Mouse (Mus musculus): Measurements from ENCODE around the gene Gapvd1. TPM values are rescaled to one million over a fixed set of nuclear protein-coding genes. Genes with fewer than 3 reads are reported as not detected.
"Not testable (repeated sequence)": the region's sequence is repeated elsewhere in the genome, so short reads cannot be mapped to it uniquely, and the experiment has no call there.

Gene Gapvd1
- polyA plus RNA-seq, 1 experiment from 2014 or later, result 62.7 TPM

- ATAC-seq (replicated peaks; ENCODE audit: extremely low read depth, insufficient read depth, low FRiP score), result no peak
- WGBS, result 88% methylated on average over 7 of the region's 7 CpGs
- H3K36me3 ChIP-seq (ENCODE audit: control insufficient read depth, insufficient read depth), result peaks cover 16% of the 10 kb centered on the region
- peaks cover 14% of the 10 kb centered on the region for H3K4me1 ChIP-seq (ENCODE audit: control insufficient read depth, insufficient read depth, low read length)
- no peaks in the 10 kb centered on the region for H3K27me3 ChIP-seq (ENCODE audit: control insufficient read depth, insufficient read depth, low read length)
- H3K9ac ChIP-seq (ENCODE audit: low read length), result no peak overlapping the region
- no peak overlapping the region for H3K4me3 ChIP-seq (ENCODE audit: low read length)
- H3K27ac ChIP-seq (ENCODE audit: low read length), result no peak overlapping the region
- H3K9me3 ChIP-seq (replicated peaks; ENCODE audit: control insufficient read depth, low read length), result no peaks in the 10 kb centered on the region
- H3K4me2 ChIP-seq (ENCODE audit: low read depth, low read length), result no peak overlapping the region
Measured at GRCm38 (mm10) chr2:34795426-34795825, 40.4 kb upstream of the Gapvd1 start.

- Histone ChIP-seq H3K4me1 (ENCODE audit: control insufficient read depth, insufficient read depth, low read length) (peaks cover 10% of the 10 kb centered on the region), H3K4me2 (ENCODE audit: low read depth, low read length) (no peak overlapping the region), H3K9ac (ENCODE audit: low read length) (no peak overlapping the region), H3K9me3 (replicated peaks; ENCODE audit: control insufficient read depth, low read length) (no peaks in the 10 kb centered on the region), H3K36me3 (ENCODE audit: control insufficient read depth, insufficient read depth) (peaks cover 16% of the 10 kb centered on the region), H3K4me3 (ENCODE audit: low read length) (no peak overlapping the region), H3K27me3 (ENCODE audit: control insufficient read depth, insufficient read depth, low read length) (no peaks in the 10 kb centered on the region), H3K27ac (ENCODE audit: low read length) (no peak overlapping the region)
- WGBS, result 97% methylated on average over 2 of the region's 2 CpGs
- no peak for ATAC-seq (replicated peaks; ENCODE audit: extremely low read depth, insufficient read depth, low FRiP score)
Measured at GRCm38 (mm10) chr2:34794511-34794910, 39.5 kb upstream of the Gapvd1 start.

- H3K27me3 ChIP-seq (ENCODE audit: control insufficient read depth, insufficient read depth, low read length); H3K27ac ChIP-seq (ENCODE audit: low read length); ATAC-seq (replicated peaks; ENCODE audit: extremely low read depth, insufficient read depth, low FRiP score); H3K9me3 ChIP-seq (replicated peaks; ENCODE audit: control insufficient read depth, low read length); H3K9ac ChIP-seq (ENCODE audit: low read length); H3K4me3 ChIP-seq (ENCODE audit: low read length); H3K4me2 ChIP-seq (ENCODE audit: low read depth, low read length); H3K4me1 ChIP-seq (ENCODE audit: control insufficient read depth, insufficient read depth, low read length): not testable (repeated sequence)
- WGBS, result 90% methylated on average over 2 of the region's 2 CpGs
- H3K36me3 ChIP-seq (ENCODE audit: control insufficient read depth, insufficient read depth), result peaks cover 16% of the 10 kb centered on the region
Measured at GRCm38 (mm10) chr2:34792543-34792942, 37.5 kb upstream of the Gapvd1 start.

DNA sequence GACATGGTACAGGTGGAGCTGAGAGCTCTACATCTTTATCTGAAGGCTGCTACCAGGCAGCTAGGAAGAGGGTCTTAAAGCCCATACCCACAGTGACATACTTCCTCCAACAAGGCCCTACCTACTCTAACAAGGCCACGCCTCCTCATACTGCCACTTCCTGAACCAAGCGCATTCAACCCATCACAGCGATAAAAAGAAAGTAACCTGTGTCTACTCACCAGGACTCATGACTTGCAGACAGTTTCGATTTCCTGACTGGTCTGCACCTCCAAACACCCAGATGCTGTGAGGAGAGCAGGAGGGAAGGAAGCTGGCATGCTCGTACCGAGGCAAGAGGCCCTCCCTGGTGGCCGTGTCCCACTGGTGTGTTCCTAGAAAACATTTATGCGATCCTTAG is 35.2 kb upstream of the Gapvd1 start:
- Histone ChIP-seq H3K36me3 (ENCODE audit: control insufficient read depth, insufficient read depth) (peaks cover 17% of the 10 kb centered on the region), H3K4me2 (ENCODE audit: low read depth, low read length) (no peak overlapping the region), H3K9me3 (replicated peaks; ENCODE audit: control insufficient read depth, low read length) (no peaks in the 10 kb centered on the region), H3K27me3 (ENCODE audit: control insufficient read depth, insufficient read depth, low read length) (no peaks in the 10 kb centered on the region), H3K4me3 (ENCODE audit: low read length) (no peak overlapping the region), H3K9ac (ENCODE audit: low read length) (no peak overlapping the region), H3K4me1 (ENCODE audit: control insufficient read depth, insufficient read depth, low read length) (0 out of 2 replicates have a peak, but pooled peaks cover 3% of the 10 kb centered on the region), H3K27ac (ENCODE audit: low read length) (no peak overlapping the region)
- no peak for ATAC-seq (replicated peaks; ENCODE audit: extremely low read depth, insufficient read depth, low FRiP score)
- WGBS, result 89% methylated on average over 8 of the region's 8 CpGs

DNA sequence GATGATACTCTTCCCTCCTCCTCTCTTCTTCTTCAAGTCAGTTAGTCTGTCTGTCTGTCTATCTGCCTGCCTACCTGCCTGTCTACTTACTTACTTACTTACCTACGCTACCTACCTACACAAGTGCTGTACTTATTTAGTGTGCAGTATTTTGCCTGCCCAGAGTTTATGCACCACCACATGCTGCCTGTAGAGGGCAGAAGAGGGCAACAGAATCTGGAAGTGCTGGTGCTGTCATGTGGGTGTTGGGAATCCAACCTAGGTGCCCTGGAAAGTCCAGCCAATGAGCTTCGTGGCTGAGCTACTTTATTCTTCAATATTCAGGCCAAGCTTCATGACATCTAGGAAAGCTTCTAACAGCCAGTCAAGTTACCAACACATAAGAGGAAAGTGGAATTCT is 29.1 kb upstream of the Gapvd1 start:
- H3K27ac ChIP-seq (ENCODE audit: low read length), result no peak overlapping the region
- 81% methylated on average over 2 of the region's 2 CpGs for WGBS

GRCm38 (mm10) chr2:34783064-34784020 is 28.3 kb upstream of the Gapvd1 start:
- Histone ChIP-seq H3K4me1 (ENCODE audit: control insufficient read depth, insufficient read depth, low read length) (peaks cover 6% of the 10 kb centered on the region), H3K4me2 (ENCODE audit: low read depth, low read length) (0 out of 2 replicates have a peak overlapping the region, but pooled peaks have one; percentile 10), H3K36me3 (ENCODE audit: control insufficient read depth, insufficient read depth) (peaks cover 38% of the 10 kb centered on the region), H3K27ac (ENCODE audit: low read length) (peak overlapping the region; percentile 63), H3K9ac (ENCODE audit: low read length) (no peak overlapping the region), H3K4me3 (ENCODE audit: low read length) (no peak overlapping the region), H3K9me3 (replicated peaks; ENCODE audit: control insufficient read depth, low read length) (no peaks in the 10 kb centered on the region), H3K27me3 (ENCODE audit: control insufficient read depth, insufficient read depth, low read length) (no peaks in the 10 kb centered on the region)
- peak; percentile 53 for ATAC-seq (replicated peaks; ENCODE audit: extremely low read depth, insufficient read depth, low FRiP score)
- WGBS, result 45% methylated on average over 14 of the region's 14 CpGs

More for the DNA sequence above, 29.1 kb upstream of the Gapvd1 start:
- Histone ChIP-seq H3K4me2 (ENCODE audit: low read depth, low read length) (no peak overlapping the region), H3K9ac (ENCODE audit: low read length) (no peak overlapping the region), H3K4me3 (ENCODE audit: low read length) (no peak overlapping the region), H3K36me3 (ENCODE audit: control insufficient read depth, insufficient read depth) (peaks cover 32% of the 10 kb centered on the region), H3K27me3 (ENCODE audit: control insufficient read depth, insufficient read depth, low read length) (no peaks in the 10 kb centered on the region), H3K9me3 (replicated peaks; ENCODE audit: control insufficient read depth, low read length) (no peaks in the 10 kb centered on the region), H3K4me1 (ENCODE audit: control insufficient read depth, insufficient read depth, low read length) (peaks cover 9% of the 10 kb centered on the region)
- ATAC-seq (replicated peaks; ENCODE audit: extremely low read depth, insufficient read depth, low FRiP score), result no peak

DNA sequence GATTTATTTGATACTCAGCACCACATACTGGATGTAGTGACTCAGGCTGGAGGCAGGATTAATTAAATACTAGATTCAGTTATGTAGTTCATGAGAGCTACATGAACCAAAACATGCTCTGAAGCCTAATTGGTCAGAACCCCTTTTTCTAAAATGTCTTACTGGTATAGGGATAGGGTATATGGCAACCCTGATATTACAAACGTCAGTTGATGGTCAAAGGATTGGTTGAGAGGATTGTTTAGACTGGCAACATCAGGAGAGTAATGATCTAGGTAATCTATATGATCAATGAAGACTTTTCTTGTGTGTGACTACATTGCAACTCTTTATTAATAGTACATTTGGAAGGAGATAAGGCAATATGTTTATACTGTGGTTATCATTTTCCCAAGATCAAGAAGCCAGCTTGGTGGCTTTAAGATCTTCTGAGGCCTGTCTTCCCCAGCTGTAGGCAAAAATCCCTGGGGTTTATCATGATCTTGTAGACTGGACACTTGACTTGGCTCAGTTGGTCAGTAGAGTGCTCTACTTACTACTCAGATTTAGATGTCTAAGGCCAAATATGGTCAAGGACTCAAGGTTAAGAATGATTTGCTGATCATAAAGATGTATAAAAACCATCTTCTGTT is 22.3 kb upstream of the Gapvd1 start:
- H3K4me2 ChIP-seq (ENCODE audit: low read depth, low read length), result peak overlapping the region; percentile 53
- no peak for ATAC-seq (replicated peaks; ENCODE audit: extremely low read depth, insufficient read depth, low FRiP score)
- H3K9me3 ChIP-seq (replicated peaks; ENCODE audit: control insufficient read depth, low read length), result no peaks in the 10 kb centered on the region
- peaks cover 68% of the 10 kb centered on the region for H3K36me3 ChIP-seq (ENCODE audit: control insufficient read depth, insufficient read depth)
- H3K4me3 ChIP-seq (ENCODE audit: low read length), result no peak overlapping the region
- WGBS, result 54% methylated on average over 1 of the region's 1 CpGs
- no peak overlapping the region for H3K27ac ChIP-seq (ENCODE audit: low read length)
- H3K9ac ChIP-seq (ENCODE audit: low read length), result no peak overlapping the region
- peaks cover 45% of the 10 kb centered on the region for H3K4me1 ChIP-seq (ENCODE audit: control insufficient read depth, insufficient read depth, low read length)
- no peaks in the 10 kb centered on the region for H3K27me3 ChIP-seq (ENCODE audit: control insufficient read depth, insufficient read depth, low read length)

GRCm38 (mm10) chr2:34774493-34774892 is 19.5 kb upstream of the Gapvd1 start:
- Histone ChIP-seq H3K27ac (ENCODE audit: low read length) (no peak overlapping the region), H3K4me2 (ENCODE audit: low read depth, low read length) (peak overlapping the region; percentile 87), H3K27me3 (ENCODE audit: control insufficient read depth, insufficient read depth, low read length) (no peaks in the 10 kb centered on the region), H3K36me3 (ENCODE audit: control insufficient read depth, insufficient read depth) (peaks cover 58% of the 10 kb centered on the region), H3K9ac (ENCODE audit: low read length) (peak overlapping the region; percentile 52; the same call in 1 of the 2 replicates), H3K9me3 (replicated peaks; ENCODE audit: control insufficient read depth, low read length) (no peaks in the 10 kb centered on the region), H3K4me1 (ENCODE audit: control insufficient read depth, insufficient read depth, low read length) (peaks cover 50% of the 10 kb centered on the region), H3K4me3 (ENCODE audit: low read length) (peak overlapping the region; percentile 59)
- 69% methylated on average over 6 of the region's 6 CpGs for WGBS
- ATAC-seq (replicated peaks; ENCODE audit: extremely low read depth, insufficient read depth, low FRiP score), result no peak

DNA sequence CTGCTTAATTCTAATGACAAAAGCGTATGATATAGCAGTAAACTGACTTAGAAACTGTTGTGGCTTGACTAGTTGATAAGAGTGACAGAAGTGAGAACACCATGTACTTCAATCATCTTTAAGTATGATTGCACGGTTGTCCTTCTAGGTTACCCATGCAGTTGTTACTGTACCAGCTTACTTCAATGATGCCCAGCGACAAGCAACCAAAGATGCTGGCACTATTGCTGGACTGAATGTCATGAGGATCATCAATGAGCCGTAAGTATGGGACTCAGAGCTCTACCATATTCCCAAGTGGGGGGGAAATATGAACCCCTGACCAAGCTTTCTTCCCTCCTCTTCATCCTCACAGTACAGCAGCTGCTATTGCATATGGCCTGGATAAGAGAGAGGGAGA is 18.6 kb upstream of the Gapvd1 start:
- Histone ChIP-seq H3K27me3 (ENCODE audit: control insufficient read depth, insufficient read depth, low read length) (no peaks in the 10 kb centered on the region), H3K4me1 (ENCODE audit: control insufficient read depth, insufficient read depth, low read length) (peaks cover 50% of the 10 kb centered on the region), H3K4me2 (ENCODE audit: low read depth, low read length) (peak overlapping the region; percentile 87), H3K9me3 (replicated peaks; ENCODE audit: control insufficient read depth, low read length) (no peaks in the 10 kb centered on the region), H3K9ac (ENCODE audit: low read length) (no peak overlapping the region), H3K4me3 (ENCODE audit: low read length) (peak overlapping the region; percentile 59), H3K27ac (ENCODE audit: low read length) (no peak overlapping the region), H3K36me3 (ENCODE audit: control insufficient read depth, insufficient read depth) (peaks cover 55% of the 10 kb centered on the region)
- ATAC-seq (replicated peaks; ENCODE audit: extremely low read depth, insufficient read depth, low FRiP score), result no peak
- WGBS, result 68% methylated on average over 4 of the region's 4 CpGs

Measured in heart, embryonic 16.5 days (tissue).